Mouse (Mus musculus) heart, adult 2 months (tissue): ENCODE results near the gene Syn1. TPM values are rescaled to one million over a fixed set of nuclear protein-coding genes. Genes with fewer than 3 reads are reported as not detected.

Experiments
- DNase-seq, 2 experiments: peaks; one replicate each; pipeline ENCODE4 v3.0.0; 2021
- H3K27ac ChIP-seq: fragments of 200-600 bp; 2 replicates; pipeline ENCODE4 v1.8.1; 2022
- H3K27me3 ChIP-seq: fragments of 200-500 bp; 2 replicates; pipeline ENCODE4 v1.6.1; 2012; ENCODE audit warnings: mild to moderate bottlenecking, low read length, inconsistent platforms, mixed read lengths; ENCODE audit not compliant: control insufficient read depth, insufficient read depth
- H3K36me3 ChIP-seq: fragments of 200-500 bp; 2 replicates; pipeline ENCODE4 v1.6.1; 2012; ENCODE audit warnings: low read length, inconsistent platforms; ENCODE audit not compliant: control insufficient read depth, insufficient read depth
- H3K4me1 ChIP-seq: fragments of 200-500 bp; 2 replicates; pipeline ENCODE4 v1.6.1; 2011; ENCODE audit warnings: low read length; ENCODE audit not compliant: control insufficient read depth, insufficient read depth
- H3K4me3 ChIP-seq: fragments of 200-600 bp; 2 replicates; pipeline ENCODE4 v1.8.1; 2022
- H3K79me2 ChIP-seq: fragments of 200-500 bp; replicated peaks from 2 replicates; pipeline ENCODE4 v1.6.1; 2012; ENCODE audit warnings: mild to moderate bottlenecking, inconsistent platforms, low read length, moderate library complexity, mixed read lengths; ENCODE audit not compliant: control insufficient read depth, insufficient read depth
- H3K9ac ChIP-seq: fragments of 200-500 bp; 2 replicates; pipeline ENCODE4 v1.6.1; 2012; ENCODE audit warnings: low read depth, mild to moderate bottlenecking, control low read depth, inconsistent platforms, low read length, mixed read lengths
- CTCF ChIP-seq: fragments of 200-600 bp; IDR thresholded peaks from 2 replicates; pipeline ENCODE4 v1.8.1; 2022; ENCODE audit warnings: antibody characterized with exemption, mild to moderate bottlenecking, moderate library complexity
- EP300 ChIP-seq: fragments of 200-500 bp; IDR thresholded peaks from 2 replicates; pipeline ENCODE4 v1.6.1; 2011; ENCODE audit warnings: low read depth, low read length, control low read depth; ENCODE audit not compliant: insufficient read depth
- POLR2A ChIP-seq: fragments of 200-500 bp; IDR thresholded peaks from 2 replicates; pipeline ENCODE4 v1.6.1; 2011; ENCODE audit warnings: mild to moderate bottlenecking, low read depth, low read length, control low read depth; ENCODE audit not compliant: insufficient read depth
- WGBS: fragments of 180-500 bp; shearing (Covaris S2); methylation state at CpG from one replicate; pipeline ENCODE4 v1.1.7; 2018; 5-methylcytosine and 5-hydroxymethylcytosine counted together
- intact Hi-C: fragments of 180-260 bp; cut with DNase I; formaldehyde crosslinking; loops from one replicate; pipeline ENCODE4 v1.15.1; 2025
- long read RNA-seq: library from polyadenylated mRNA; stranded (forward); transcript quantifications from one replicate; pipeline ENCODE4 v2.0.0, GENCODE M21; 2021
- polyA plus RNA-seq: library from polyadenylated mRNA; depleted of rRNA; stranded (reverse); fragments of >200 nt; gene quantifications from 2 replicates; pipeline ENCODE4 v1.2.3, GENCODE M21; 2012; rRNA removed
- total RNA-seq, 2 experiments: library from RNA; stranded (reverse); gene quantifications; 2 replicates each; pipeline ENCODE4 v1.2.3; 2021

The Syn1 gene
- total RNA-seq = under 1 TPM; 0.16 to 0.31 TPM
- polyA plus RNA-seq = 0.35 and 0.57 TPM in 2 replicates
- long read RNA-seq, partial matches to known transcripts = 0 of 1 reads
- long read RNA-seq, other reads (novel, unspliced or antisense) = 0 of 1 reads

DNA sequence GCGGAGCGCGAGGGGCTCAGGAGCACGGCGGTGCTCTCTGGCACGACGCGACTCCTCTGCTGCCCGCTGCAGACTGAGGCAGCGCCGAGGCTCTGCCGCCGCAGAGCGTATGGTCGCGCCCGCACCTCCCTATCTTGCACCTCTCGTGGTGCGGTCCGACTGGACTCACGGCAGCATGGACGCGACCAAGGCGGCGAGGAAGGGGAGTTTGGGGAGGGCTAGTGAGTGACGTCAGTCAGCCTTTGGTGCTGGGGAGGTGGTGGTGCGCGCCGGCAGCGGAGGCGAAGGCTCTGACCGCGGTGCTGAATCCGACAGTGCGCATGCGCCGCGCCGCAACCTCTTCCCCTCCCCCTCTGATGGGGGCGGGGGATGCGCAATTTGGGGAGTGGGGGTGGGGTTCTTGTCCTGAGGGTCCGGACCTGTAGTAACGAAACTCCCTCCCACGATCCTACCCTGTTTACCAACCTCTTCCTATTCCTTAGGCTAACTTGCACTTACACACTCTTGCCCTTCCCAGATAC is at the start of gene Syn1:
Gene Syn1, minus strand, starts transcription at position 161 of the 521 bp plus-strand sequence.
- H3K4me3 ChIP-seq = peak within 1 kb of the TSS; percentile 35; the same call in 1 of the 2 replicates
- H3K9ac ChIP-seq = peak within 1 kb of the TSS; percentile 29
- no peak within 1 kb of the TSS for H3K27ac ChIP-seq
- H3K79me2 ChIP-seq = no peaks in the 10 kb centered on the region
- WGBS = 18% methylated on average over 44 of the region's 44 CpGs
- TF ChIP-seq EP300 (no peak), POLR2A (no peak), CTCF (no peak)
- no peaks in the 10 kb centered on the region for H3K4me1 ChIP-seq
- peak; percentile 66 to 80 for DNase-seq
- H3K27me3 ChIP-seq = 0 out of 2 replicates have a peak, but pooled peaks cover 2% of the 10 kb centered on the region
- intact Hi-C loops = no loop called here
- no peaks in the 10 kb centered on the region for H3K36me3 ChIP-seq

DNA sequence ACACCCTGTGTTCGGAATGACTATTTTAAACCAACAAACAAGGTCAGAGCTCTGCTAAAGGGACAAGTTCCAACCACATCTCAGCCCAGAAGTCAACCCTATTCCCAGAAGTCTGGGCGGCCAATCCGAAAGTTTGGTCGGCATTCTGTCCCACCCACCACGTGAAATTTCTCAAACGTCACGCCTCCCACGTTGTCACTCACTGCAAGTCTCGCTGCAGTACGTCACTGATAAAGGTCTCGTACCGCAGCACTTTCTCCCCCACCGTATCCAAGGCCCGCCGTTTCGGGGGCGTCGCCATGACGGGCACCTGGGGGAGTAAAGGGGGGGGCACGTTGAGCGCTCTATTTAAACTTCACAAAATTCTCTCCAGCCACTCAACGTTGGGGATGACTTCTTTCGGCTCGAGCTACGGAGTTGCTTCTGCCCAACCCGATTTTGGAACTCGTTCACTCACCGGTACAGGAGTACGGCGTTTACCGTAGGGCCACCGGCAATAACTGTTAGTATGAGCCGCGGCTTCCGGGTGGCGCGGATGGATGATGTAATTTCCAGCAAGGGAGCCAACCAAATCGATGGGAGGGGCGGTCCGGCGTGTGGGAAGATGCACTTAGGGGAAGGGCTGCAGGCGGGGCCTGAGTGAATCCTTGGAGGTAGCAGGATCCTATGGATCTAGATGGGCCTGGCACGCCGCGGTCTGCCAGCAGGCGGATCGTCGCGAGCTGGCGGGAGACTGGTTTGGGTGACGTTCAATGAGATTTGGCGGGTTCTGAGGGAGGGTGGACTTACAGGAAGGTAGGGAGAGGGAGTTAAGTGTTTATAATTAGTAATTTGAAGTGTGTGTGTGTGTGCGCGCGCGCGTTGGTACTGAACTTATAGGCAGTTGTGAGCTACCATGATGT is 40.9 kb upstream of the Syn1 start, which contains the start of gene Uxt:
Gene Uxt, minus strand, starts transcription at position 541 of the 902 bp plus-strand sequence.
- TF ChIP-seq EP300 = no peak
- TF ChIP-seq POLR2A = peak; percentile 56
- peak; percentile 36 for TF ChIP-seq CTCF
- no peaks in the 10 kb centered on the region; the same call in 1 of the 2 replicates for H3K4me1 ChIP-seq
- intact Hi-C loops = loop anchor here (5.0 kb wide), 1 partner anchor 101 kb away; the partner anchor contains the start of gene Zfp182
- no peaks in the 10 kb centered on the region for H3K27me3 ChIP-seq
- H3K79me2 ChIP-seq = no peaks in the 10 kb centered on the region
- H3K36me3 ChIP-seq = no peaks in the 10 kb centered on the region
- H3K9ac ChIP-seq = peak within 1 kb of the TSS; percentile 53
- H3K4me3 ChIP-seq = peak within 1 kb of the TSS; percentile 49
- peak; percentile 88 to 90 for DNase-seq
- WGBS = 18% methylated on average over 57 of the region's 57 CpGs
- H3K27ac ChIP-seq = peak within 1 kb of the TSS; percentile 85

DNA sequence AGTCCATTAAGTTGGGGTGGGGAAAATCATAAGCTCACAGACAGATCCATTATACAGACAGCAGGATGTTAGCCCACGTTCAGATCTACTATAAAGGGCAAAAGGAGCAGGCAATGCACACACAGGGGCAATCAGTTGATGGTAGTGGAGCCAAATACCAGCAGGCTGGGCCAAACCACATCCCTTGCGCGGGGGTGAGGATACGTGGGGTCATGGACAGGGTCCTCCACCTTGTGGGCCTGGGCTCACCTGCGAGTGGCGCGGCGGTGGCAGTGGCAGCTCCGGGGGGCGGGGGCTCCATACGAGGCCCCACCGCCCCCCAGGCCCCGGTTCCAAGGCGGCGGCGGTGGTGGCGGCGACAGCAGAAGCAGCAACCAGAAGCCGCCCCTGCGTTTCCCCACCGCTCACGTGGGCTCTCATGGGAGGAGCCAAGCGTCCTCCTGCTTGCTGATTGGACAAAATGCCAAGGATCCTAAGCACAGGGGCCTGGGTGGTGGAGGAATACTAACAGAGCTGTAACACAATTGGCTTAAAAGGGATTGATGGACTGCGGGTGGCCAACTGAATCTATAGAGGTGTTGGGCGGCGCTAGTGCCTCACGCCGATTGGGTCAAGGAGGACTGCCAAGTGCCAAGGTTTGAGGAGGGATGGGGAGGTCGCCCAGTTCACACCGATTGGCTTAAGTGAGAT is 29.5 kb upstream of the Syn1 start, which contains the start of gene Elk1:
Gene Elk1, minus strand, starts transcription at position 418 of the 690 bp plus-strand sequence.
- intact Hi-C loops = loop anchor here (10.0 kb wide), 1 partner anchor 134 kb away; the partner anchor contains the start of gene Zfp300
- Histone ChIP-seq H3K79me2 (no peaks in the 10 kb centered on the region), H3K9ac (peak within 1 kb of the TSS; percentile 90), H3K4me1 (no peaks in the 10 kb centered on the region), H3K36me3 (no peaks in the 10 kb centered on the region), H3K4me3 (peak within 1 kb of the TSS; percentile 57), H3K27ac (peak within 1 kb of the TSS; percentile 73), H3K27me3 (no peaks in the 10 kb centered on the region)
- 19% methylated on average over 29 of the region's 30 CpGs for WGBS
- DNase-seq = peak; percentile 83 to 88
- TF ChIP-seq POLR2A (no peak), EP300 (0 out of 2 replicates have a peak, but pooled peaks have one; percentile 26), CTCF (no peak)

DNA sequence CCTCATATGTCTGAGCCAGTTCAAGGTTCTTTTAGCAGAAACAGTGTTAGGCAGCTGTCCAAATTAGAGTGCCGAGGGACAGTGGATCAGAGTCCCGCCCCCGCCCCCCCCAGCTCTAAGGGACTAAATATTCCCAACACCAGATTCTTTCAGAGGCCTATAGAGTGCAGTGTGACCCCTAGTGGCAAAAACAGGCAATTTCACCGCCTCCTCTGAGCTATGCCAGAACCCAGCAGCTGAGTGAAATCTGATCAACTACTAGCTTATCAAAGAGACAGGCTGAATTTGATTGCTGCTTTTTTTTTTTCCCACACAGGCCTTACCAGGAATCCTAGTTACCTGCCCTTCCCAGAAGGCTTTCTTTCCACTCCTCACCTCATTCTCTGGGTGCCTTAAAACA is 25.3 kb upstream of the Syn1 start:
- H3K4me1 ChIP-seq = no peaks in the 10 kb centered on the region
- H3K36me3 ChIP-seq = no peaks in the 10 kb centered on the region
- no peak overlapping the region for H3K4me3 ChIP-seq
- TF ChIP-seq CTCF (peak; percentile 76), POLR2A (no peak), EP300 (no peak)
- H3K9ac ChIP-seq = no peak overlapping the region
- no peaks in the 10 kb centered on the region for H3K27me3 ChIP-seq
- WGBS = 12% methylated on average over 4 of the region's 4 CpGs
- intact Hi-C loops = loop anchor here (2.0 to 5.0 kb wide), 3 partner anchors 99 to 284 kb away; no protein-coding TSS in a partner anchor
- peak; percentile 36 to 58 for DNase-seq
- no peaks in the 10 kb centered on the region for H3K79me2 ChIP-seq
- H3K27ac ChIP-seq = no peak overlapping the region

DNA sequence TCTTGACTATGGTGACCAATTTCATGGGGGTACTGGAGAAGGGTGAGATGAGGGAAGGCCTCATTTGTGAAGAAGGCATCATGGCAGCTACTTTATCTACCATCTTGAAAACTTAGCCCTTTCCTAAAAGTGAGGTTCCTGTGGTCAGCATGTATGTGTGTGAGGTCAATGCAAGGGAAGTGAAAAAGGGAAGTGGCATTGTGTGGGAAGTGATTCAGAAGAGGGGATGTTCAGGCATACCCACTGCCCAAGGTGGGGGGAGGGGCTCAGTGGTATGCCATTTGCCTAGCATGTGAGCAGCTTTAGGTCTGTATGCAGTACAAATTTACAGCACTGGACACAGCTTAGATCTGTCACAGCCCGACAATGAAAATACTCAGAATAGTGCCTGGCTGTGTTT is 11.2 kb upstream of the Syn1 start:
- no peaks in the 10 kb centered on the region for H3K36me3 ChIP-seq
- no peak overlapping the region for H3K27ac ChIP-seq
- no peaks in the 10 kb centered on the region for H3K79me2 ChIP-seq
- intact Hi-C loops = no loop called here
- H3K9ac ChIP-seq = no peak overlapping the region
- peak in 1 of 2 experiments; percentile 41 for DNase-seq
- no peaks in the 10 kb centered on the region for H3K4me1 ChIP-seq
- no peak for TF ChIP-seq EP300
- TF ChIP-seq CTCF = no peak
- no peak for TF ChIP-seq POLR2A
- 74% methylated on average over 1 of the region's 1 CpGs for WGBS
- no peak overlapping the region for H3K4me3 ChIP-seq
- no peaks in the 10 kb centered on the region for H3K27me3 ChIP-seq
